Mouse (Mus musculus): ENCODE results near the gene Col4a1.

GRCm38 (mm10) chr8:11287139-11287538, 25.5 kb downstream of the Col4a1 start:
- TF ChIP-seq CTCF (IDR thresholded peaks at IDR 0.05; ENCODE audit: borderline replicate concordance, control insufficient read depth, extremely low read depth, insufficient read depth, low read length, poor library complexity), result no peak
- TF ChIP-seq POLR2A (IDR thresholded peaks at IDR 0.05; ENCODE audit: control insufficient read depth, extremely low read depth, insufficient read depth, low read length, poor library complexity), result no peak

Data from thymus, adult 2 months (tissue).